Mouse (Mus musculus) lung, adult 2 months (tissue): ENCODE data around the gene Ppard. TPM values are rescaled to one million over a fixed set of nuclear protein-coding genes. Genes with fewer than 3 reads are reported as not detected.
A peak's percentile ranks its signal among the peaks of the same experiment; 100 is the strongest.

Experiments
- DNase-seq: peaks from one replicate; pipeline ENCODE4 v3.0.0; 2022
- H3K4me1 ChIP-seq: fragments of 200-500 bp; 2 replicates; pipeline ENCODE4 v1.6.1; 2011; ENCODE audit warnings: low read length; ENCODE audit not compliant: control insufficient read depth, insufficient read depth
- H3K4me3 ChIP-seq: fragments of 200-500 bp; replicated peaks from 2 replicates; pipeline ENCODE3; 2011; ENCODE audit warnings: low read depth, mild to moderate bottlenecking, control low read depth, low read length; ENCODE audit errors: extremely low read depth
- CTCF ChIP-seq: fragments of 200-500 bp; IDR thresholded peaks from 2 replicates; pipeline ENCODE4 v1.5.1; 2011; ENCODE audit warnings: mild to moderate bottlenecking, low read length, control low read depth; ENCODE audit not compliant: insufficient read depth
- POLR2A ChIP-seq: fragments of 200-500 bp; IDR thresholded peaks from 2 replicates; pipeline ENCODE4 v1.6.1; 2011; ENCODE audit warnings: low read depth, mild to moderate bottlenecking, control low read depth, low read length, borderline replicate concordance; ENCODE audit errors: extremely low read depth
- WGBS: fragments of 180-500 bp; shearing (Covaris S2); methylation state at CpG from one replicate; pipeline ENCODE4 v1.1.7; 2018; 5-methylcytosine and 5-hydroxymethylcytosine counted together
- polyA plus RNA-seq: library from polyadenylated mRNA; depleted of rRNA; stranded (reverse); fragments of >200 nt; gene quantifications from 2 replicates; pipeline ENCODE4 v1.2.3, GENCODE M21; 2012

Ppard gene
- polyA plus RNA-seq, 1 experiment, result 41.7 TPM

DNA sequence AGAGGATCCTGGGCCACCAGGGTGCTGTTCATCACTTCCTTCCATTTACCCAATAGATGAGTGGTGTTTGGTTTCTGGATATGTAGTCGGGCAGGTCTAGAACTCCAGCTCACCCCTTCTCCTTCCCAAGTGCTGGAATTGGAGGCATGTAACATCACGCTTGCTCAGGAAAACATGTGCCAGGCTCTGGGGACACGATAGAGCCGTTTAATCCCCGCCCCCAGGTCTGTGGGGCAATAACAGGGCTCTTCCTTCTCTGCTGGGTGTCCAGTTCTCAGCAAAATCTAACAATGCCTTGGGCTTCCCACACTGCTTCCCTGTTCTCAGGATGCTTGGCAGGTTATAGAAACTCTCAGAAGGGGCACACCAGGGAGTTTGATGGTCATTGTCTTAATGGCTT lies 4.9 kb downstream of the Ppard start:
- DNase-seq, result no peak
- H3K4me1 ChIP-seq, result 0 out of 2 replicates have a peak, but pooled peaks cover 4% of the 10 kb centered on the region
- no peak overlapping the region for H3K4me3 ChIP-seq
- TF ChIP-seq POLR2A, result no peak
- TF ChIP-seq CTCF, result no peak
- 60% methylated on average over 5 of the region's 5 CpGs for WGBS

DNA sequence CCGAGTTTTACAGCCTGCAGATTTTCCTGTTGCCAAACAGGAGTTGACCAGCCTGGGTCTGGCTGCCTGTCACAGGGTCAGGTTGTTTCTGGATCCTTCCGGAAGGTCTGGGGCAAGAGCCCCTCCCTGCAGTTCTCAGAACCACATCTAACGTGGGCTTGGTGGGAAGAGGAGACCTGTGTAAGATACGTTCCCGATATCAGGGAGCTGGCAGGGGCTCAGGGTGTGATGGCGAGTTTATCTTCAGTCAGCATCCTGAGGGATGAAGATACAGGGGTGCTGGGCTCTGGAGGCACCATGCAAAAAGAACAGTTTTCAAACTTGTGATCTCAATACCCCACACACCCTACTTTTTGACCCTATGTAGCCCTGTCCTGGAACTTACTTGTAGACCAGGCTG lies 5.4 kb downstream of the Ppard start:
- WGBS, result 82% methylated on average over 6 of the region's 6 CpGs
- no peak for TF ChIP-seq CTCF
- TF ChIP-seq POLR2A, result no peak
- no peak for DNase-seq
- H3K4me3 ChIP-seq, result no peak overlapping the region
- H3K4me1 ChIP-seq, result 0 out of 2 replicates have a peak, but pooled peaks cover 4% of the 10 kb centered on the region

DNA sequence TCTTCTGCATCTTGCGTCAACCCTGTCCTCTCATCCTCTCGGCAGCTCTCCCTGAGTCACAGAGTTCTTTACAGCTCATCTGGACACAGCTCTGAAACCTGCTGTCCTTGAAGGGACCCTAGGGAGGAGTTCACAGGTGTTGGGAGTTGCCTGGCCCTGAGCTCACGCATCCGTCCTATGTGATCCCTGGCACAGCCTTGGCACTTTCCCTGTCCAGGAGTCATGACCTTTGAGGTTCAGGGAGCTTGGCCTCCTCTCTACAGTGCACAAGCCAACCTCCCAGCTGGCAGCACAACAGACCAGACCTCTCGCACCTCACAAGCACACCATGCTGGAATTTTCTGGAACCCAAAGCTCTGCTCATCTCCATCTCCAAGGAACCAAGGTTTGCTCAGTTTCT lies 8.3 kb downstream of the Ppard start:
- TF ChIP-seq POLR2A (no peak), CTCF (no peak)
- WGBS, result 89% methylated on average over 5 of the region's 5 CpGs
- DNase-seq, result no peak

DNA sequence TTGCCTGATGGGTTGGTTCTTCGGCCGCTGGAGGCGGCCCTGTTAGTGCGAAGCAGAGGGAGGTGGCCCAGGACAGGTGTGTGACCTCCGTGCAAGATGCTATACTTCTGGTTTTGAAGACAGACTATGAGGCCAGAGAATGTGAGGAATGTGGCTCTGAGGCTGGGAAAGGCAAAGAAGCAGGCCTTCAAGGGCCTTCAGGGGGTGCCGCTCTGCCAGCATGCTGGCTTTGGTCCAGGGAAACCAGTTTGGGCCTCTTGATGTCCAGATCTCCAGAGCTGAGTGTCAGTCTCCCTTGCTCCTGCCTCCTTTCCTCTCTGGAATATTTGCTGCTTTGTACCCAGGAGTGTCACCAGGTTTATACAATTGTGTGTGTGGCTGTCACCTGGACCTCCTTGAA lies 9.8 kb downstream of the Ppard start:
- TF ChIP-seq POLR2A, result no peak
- no peak for TF ChIP-seq CTCF
- peak; percentile 46 for DNase-seq

More for the DNA sequence above, 8.3 kb downstream of the Ppard start:
- 0 out of 2 replicates have a peak, but pooled peaks cover 4% of the 10 kb centered on the region for H3K4me1 ChIP-seq
- no peak overlapping the region for H3K4me3 ChIP-seq

DNA sequence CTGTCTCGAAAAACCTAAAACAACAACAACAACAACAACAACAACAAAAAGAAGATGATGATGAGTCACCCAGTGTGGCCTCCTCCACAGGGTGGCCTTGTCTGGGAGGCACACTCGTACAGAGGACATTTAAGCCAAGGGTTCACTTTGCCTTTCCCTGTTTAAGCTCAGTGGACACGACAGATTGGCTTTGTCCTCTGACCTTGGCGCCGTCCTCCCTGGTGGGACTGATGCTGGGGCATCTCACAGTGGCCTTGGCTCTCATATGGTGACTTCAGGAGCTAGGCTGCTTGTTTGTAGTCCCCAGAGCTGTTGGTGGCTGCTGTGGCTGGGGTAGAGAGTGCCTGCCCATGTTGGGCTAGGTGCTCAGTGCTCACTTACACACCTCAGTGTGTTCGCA lies 11.7 kb downstream of the Ppard start:
- 89% methylated on average over 6 of the region's 6 CpGs for WGBS
- TF ChIP-seq POLR2A (no peak), CTCF (no peak)
- H3K4me1 ChIP-seq, result peaks cover 11% of the 10 kb centered on the region
- DNase-seq, result no peak
- H3K4me3 ChIP-seq, result no peak overlapping the region

More for the DNA sequence above, 9.8 kb downstream of the Ppard start:
- H3K4me1 ChIP-seq, result peaks cover 3% of the 10 kb centered on the region; the same call in 1 of the 2 replicates
- no peak overlapping the region for H3K4me3 ChIP-seq
- 73% methylated on average over 6 of the region's 6 CpGs for WGBS

DNA sequence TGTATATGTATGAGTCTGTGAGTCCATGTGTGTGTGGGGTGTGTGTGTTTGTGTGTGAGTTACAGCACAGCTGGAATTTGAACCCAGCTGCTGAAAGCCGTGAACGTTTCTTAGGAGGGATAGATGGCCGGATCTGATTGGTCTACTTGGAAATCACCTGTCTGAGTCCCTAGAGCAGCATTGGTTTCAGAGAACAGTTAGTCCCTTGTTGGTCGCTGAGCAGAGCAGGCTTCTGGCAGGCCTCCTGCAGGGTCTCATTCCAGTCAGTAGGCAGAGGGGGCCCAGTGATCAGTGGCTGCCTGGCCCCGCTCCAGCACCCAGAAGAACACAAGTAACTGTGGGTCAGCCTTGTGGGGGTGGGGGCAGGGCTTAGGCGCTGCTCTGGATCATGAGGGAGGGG lies 12.2 kb downstream of the Ppard start:
- Histone ChIP-seq H3K4me1 (peaks cover 11% of the 10 kb centered on the region), H3K4me3 (no peak overlapping the region)
- DNase-seq, result no peak
- 59% methylated on average over 6 of the region's 6 CpGs for WGBS
- TF ChIP-seq POLR2A (no peak), CTCF (no peak)

DNA sequence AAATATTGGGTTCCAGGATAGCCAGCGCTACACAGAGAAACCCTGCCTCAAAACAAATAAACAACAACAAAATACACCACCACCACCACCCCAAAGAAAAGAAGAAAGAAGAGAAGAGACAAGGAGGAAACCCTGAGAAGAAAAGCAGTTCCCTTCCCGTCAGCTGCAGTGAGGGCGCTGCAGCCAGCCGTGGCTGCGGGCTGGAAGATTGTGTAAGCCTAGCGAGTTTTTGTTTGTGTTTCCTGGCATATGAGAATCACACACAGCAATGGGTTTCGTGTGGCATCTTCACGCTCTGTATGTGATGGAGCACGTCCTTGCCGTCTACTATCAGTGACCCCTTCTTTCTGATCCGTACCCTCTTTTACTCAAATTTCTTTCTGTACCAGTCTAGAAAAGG lies 14.1 kb downstream of the Ppard start:
- TF ChIP-seq POLR2A (no peak), CTCF (no peak)
- 61% methylated on average over 11 of the region's 11 CpGs for WGBS
- Histone ChIP-seq H3K4me1 (peaks cover 11% of the 10 kb centered on the region), H3K4me3 (no peak overlapping the region)
- DNase-seq, result no peak

DNA sequence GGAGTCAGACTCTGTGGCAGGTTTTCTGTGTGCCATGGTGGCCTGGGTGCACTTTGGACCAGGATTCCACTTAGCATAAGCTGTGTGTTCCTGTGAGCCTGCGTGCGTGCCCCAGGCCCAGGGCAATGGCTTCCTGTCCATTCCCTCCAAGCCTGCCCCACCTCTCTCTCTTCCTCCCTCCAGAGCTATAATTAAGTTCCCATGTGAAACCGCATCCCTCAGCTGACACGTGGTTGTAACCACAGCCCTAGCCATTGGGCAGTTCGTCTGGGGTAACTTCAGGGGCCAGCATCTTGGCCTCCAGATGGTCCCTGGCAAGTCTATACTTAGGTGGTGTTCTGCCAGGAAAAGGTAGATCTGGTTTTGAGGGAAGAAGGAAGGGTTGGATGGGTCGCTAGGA lies 15.1 kb downstream of the Ppard start:
- DNase-seq, result no peak
- H3K4me3 ChIP-seq, result no peak overlapping the region
- peaks cover 11% of the 10 kb centered on the region for H3K4me1 ChIP-seq
- TF ChIP-seq POLR2A, result no peak
- TF ChIP-seq CTCF, result no peak
- 40% methylated on average over 6 of the region's 6 CpGs for WGBS

DNA sequence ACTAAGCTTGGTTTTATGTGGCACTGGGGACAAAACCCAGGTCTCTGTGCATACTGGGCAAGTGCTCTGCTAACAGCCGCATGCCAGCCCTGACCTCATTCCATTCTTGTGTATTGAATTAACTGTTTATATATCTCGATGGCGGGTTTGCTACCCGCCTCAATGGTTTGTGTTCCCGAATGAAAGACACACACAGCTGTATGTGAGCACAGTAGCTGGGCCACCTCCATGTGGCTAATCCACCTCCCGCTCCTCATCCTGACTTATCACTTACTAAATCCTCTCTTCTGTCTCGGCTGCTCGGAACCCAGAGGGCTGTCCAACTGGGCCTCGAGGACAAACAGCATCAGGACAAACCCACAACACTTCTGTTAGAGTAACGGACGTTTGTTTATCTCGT lies 16.6 kb downstream of the Ppard start:
- TF ChIP-seq POLR2A (no peak), CTCF (no peak)
- peaks cover 11% of the 10 kb centered on the region for H3K4me1 ChIP-seq
- WGBS, result 37% methylated on average over 12 of the region's 12 CpGs
- no peak for DNase-seq
- H3K4me3 ChIP-seq, result no peak overlapping the region

DNA sequence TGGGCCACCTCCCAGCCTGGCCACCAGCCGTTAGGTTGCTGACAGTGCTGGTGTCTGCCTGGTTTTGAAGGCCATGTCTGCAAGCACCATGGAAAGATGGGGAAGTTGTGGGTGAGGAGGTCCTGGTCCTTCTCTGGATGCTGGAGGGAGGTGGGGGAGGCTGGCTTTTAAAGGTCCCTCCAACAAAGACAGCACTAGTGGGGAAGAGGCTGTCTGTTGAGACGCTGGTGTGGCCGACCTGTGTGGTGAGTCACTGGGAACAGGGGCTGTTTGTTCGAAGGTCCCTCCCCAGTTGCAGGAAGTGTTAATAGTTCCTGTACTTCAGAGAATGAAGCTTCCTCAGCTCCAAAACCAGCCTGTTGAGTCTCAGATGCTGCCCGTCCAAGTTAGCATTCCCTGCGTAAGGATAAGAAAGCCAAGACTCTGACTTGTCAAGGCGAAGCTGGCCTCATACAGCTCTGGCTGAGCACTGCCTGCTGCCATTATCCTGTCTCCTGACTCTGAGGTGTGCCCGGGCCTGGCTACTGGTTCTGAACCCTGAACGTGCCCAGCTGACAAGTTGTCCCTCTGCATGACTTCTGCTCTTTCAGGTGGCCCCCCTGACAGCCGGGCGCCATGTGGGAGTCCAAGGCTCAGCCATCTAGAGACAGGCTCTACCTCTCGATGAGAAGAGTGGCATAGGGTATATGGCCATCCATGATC lies 19.2 kb downstream of the Ppard start:
- Histone ChIP-seq H3K4me1 (peaks cover 16% of the 10 kb centered on the region), H3K4me3 (no peak overlapping the region)
- no peak for DNase-seq
- 70% methylated on average over 12 of the region's 12 CpGs for WGBS
- TF ChIP-seq POLR2A (no peak), CTCF (no peak)

DNA sequence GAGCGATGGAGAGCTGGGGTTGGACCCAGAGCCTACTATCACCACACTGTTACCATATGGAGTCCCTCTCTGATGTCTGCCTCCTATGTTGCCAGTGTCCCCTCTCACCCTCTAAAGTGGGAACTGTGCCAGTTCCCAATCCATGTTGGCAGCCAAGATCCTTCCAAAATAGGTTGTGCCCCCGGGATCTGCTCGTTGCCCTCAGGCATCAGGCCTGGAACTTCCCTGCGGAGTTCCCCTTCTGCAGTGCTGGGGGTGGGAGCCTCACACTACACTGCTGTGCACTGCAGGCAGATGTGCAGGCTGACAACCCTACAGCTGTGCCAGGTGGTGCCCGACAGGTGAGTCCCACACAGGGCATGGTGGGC lies 19.8 kb downstream of the Ppard start:
- Histone ChIP-seq H3K4me3 (no peak overlapping the region), H3K4me1 (peaks cover 17% of the 10 kb centered on the region)
- TF ChIP-seq POLR2A (no peak), CTCF (no peak)
- WGBS, result 63% methylated on average over 5 of the region's 5 CpGs
- no peak for DNase-seq
